Mouse (Mus musculus) olfactory bulb, adult 2 months (tissue): ENCODE results near the gene Tgfbr3l.

Source experiments
- CTCF ChIP-seq: fragments of 200-500 bp; IDR thresholded peaks from 2 replicates; pipeline ENCODE4 v1.5.1; 2012; ENCODE audit warnings: low read depth, mild to moderate bottlenecking, low read length, moderate library complexity; ENCODE audit not compliant: insufficient read depth
- POLR2A ChIP-seq: fragments of 200-500 bp; IDR thresholded peaks from 2 replicates; pipeline ENCODE4 v1.6.1; 2012; ENCODE audit warnings: mild to moderate bottlenecking, low read depth, low read length, moderate library complexity; ENCODE audit not compliant: insufficient read depth

DNA sequence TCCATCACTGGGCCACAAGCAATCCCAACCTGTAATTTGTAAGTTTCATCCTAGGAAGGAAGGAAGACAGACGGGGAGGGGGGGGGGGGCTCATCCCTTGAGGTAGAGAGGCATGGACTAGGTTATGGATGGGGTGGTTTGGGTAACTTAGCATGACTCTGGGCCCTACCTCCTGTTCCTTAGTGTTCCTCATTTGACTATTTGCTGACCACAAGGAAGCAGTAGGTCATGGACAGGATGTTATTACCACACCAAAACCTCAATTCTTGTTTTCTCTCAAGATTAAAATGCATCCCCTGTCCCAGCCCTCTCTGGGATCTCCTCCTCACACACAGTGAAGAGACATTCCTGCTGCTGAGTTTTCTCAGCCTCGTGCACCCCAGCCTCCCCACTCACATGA is 46.7 kb upstream of the Tgfbr3l start:
- TF ChIP-seq POLR2A, result no peak
- no peak for TF ChIP-seq CTCF
